Mouse (Mus musculus) heart, adult 2 months (tissue): ENCODE data around the gene Trp53rka. TPM values are rescaled to one million over a fixed set of nuclear protein-coding genes. Genes with fewer than 3 reads are reported as not detected.
A peak's percentile ranks its signal among the peaks of the same experiment; 100 is the strongest.

ENCODE experiments used
- DNase-seq, 2 experiments: peaks; one replicate each; pipeline ENCODE4 v3.0.0; 2021
- H3K27ac ChIP-seq: fragments of 200-600 bp; 2 replicates; pipeline ENCODE4 v1.8.1; 2022
- H3K27me3 ChIP-seq: fragments of 200-500 bp; 2 replicates; pipeline ENCODE4 v1.6.1; 2012; ENCODE audit warnings: mild to moderate bottlenecking, low read length, inconsistent platforms, mixed read lengths; ENCODE audit not compliant: control insufficient read depth, insufficient read depth
- H3K36me3 ChIP-seq: fragments of 200-500 bp; 2 replicates; pipeline ENCODE4 v1.6.1; 2012; ENCODE audit warnings: low read length, inconsistent platforms; ENCODE audit not compliant: control insufficient read depth, insufficient read depth
- H3K4me1 ChIP-seq: fragments of 200-500 bp; 2 replicates; pipeline ENCODE4 v1.6.1; 2011; ENCODE audit warnings: low read length; ENCODE audit not compliant: control insufficient read depth, insufficient read depth
- H3K4me3 ChIP-seq: fragments of 200-600 bp; 2 replicates; pipeline ENCODE4 v1.8.1; 2022
- H3K79me2 ChIP-seq: fragments of 200-500 bp; replicated peaks from 2 replicates; pipeline ENCODE4 v1.6.1; 2012; ENCODE audit warnings: mild to moderate bottlenecking, inconsistent platforms, low read length, moderate library complexity, mixed read lengths; ENCODE audit not compliant: control insufficient read depth, insufficient read depth
- H3K9ac ChIP-seq: fragments of 200-500 bp; 2 replicates; pipeline ENCODE4 v1.6.1; 2012; ENCODE audit warnings: low read depth, mild to moderate bottlenecking, control low read depth, inconsistent platforms, low read length, mixed read lengths
- CTCF ChIP-seq: fragments of 200-600 bp; IDR thresholded peaks from 2 replicates; pipeline ENCODE4 v1.8.1; 2022; ENCODE audit warnings: antibody characterized with exemption, mild to moderate bottlenecking, moderate library complexity
- EP300 ChIP-seq: fragments of 200-500 bp; IDR thresholded peaks from 2 replicates; pipeline ENCODE4 v1.6.1; 2011; ENCODE audit warnings: low read depth, low read length, control low read depth; ENCODE audit not compliant: insufficient read depth
- POLR2A ChIP-seq: fragments of 200-500 bp; IDR thresholded peaks from 2 replicates; pipeline ENCODE4 v1.6.1; 2011; ENCODE audit warnings: mild to moderate bottlenecking, low read depth, low read length, control low read depth; ENCODE audit not compliant: insufficient read depth
- WGBS: fragments of 180-500 bp; shearing (Covaris S2); methylation state at CpG from one replicate; pipeline ENCODE4 v1.1.7; 2018; 5-methylcytosine and 5-hydroxymethylcytosine counted together
- intact Hi-C: fragments of 180-260 bp; cut with DNase I; formaldehyde crosslinking; loops from one replicate; pipeline ENCODE4 v1.15.1; 2025
- polyA plus RNA-seq: library from polyadenylated mRNA; depleted of rRNA; stranded (reverse); fragments of >200 nt; gene quantifications from 2 replicates; pipeline ENCODE4 v1.2.3, GENCODE M21; 2012
- total RNA-seq, 2 experiments: library from RNA; stranded (reverse); gene quantifications; 2 replicates each; pipeline ENCODE4 v1.2.3; 2021

The Trp53rka gene
- total and polyA plus RNA-seq, 3 experiments, result 8.8 to 10.9 (median 9.2) TPM

GRCm38 (mm10) chr2:165493587-165494210 lies 575 bp upstream of the Trp53rka start:
- Histone ChIP-seq H3K27me3 (no peaks in the 10 kb centered on the region), H3K4me3 (peak overlapping the region; percentile 67), H3K36me3 (no peaks in the 10 kb centered on the region), H3K27ac (peak overlapping the region; percentile 71), H3K9ac (peak overlapping the region; percentile 67), H3K79me2 (no peaks in the 10 kb centered on the region), H3K4me1 (0 out of 2 replicates have a peak, but pooled peaks cover 1% of the 10 kb centered on the region)
- DNase-seq, result no peak
- WGBS, result 24% methylated on average over 17 of the region's 17 CpGs
- intact Hi-C loops, result loop anchor here (5.0 kb wide), 1 partner anchor 1304 kb away; no protein-coding TSS in a partner anchor
- TF ChIP-seq EP300 (no peak), CTCF (no peak), POLR2A (no peak)

DNA sequence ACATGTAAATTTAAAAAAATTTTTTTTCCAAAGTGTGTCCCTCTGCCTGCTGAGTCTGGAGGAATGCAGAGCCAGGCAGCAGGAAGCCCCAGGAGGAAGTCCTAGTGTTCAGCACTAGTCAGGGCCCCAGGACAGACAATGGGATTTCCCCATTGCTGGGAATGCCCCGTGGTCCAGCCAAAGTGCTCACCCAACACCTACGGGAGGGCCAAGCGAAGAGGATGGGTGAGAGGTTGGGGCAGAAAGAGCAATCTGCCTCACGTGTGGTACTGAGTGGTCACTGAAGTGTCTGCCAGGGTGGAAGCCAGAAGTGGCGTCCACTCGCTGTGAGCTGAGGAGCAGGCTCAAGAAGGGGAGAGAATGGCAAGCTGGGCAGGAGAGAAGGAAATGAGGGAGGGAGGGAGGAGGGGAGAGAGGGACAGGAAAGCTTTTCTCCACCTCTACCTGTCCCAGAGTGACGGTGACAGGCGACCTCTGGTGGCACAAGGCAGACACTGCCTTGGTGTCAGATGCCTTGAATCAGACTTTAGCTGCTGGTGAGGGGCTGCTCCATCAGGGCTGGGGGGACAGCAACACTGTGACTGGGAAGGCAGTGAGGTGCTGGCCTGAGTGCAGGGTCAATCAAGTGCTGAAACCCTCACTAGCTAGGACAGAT lies 6.1 kb downstream of the Trp53rka start:
- DNase-seq, result peak; percentile 31 to 50
- WGBS, result 13% methylated on average over 8 of the region's 8 CpGs
- Histone ChIP-seq H3K4me3 (no peak overlapping the region), H3K27me3 (no peaks in the 10 kb centered on the region), H3K4me1 (peaks cover 3% of the 10 kb centered on the region), H3K9ac (no peak overlapping the region), H3K79me2 (no peaks in the 10 kb centered on the region), H3K27ac (no peak overlapping the region), H3K36me3 (no peaks in the 10 kb centered on the region)
- intact Hi-C loops, result loop anchor here (2.0 to 5.0 kb wide), 3 partner anchors 96 to 415 kb away; no protein-coding TSS in a partner anchor
- TF ChIP-seq CTCF (peak; percentile 83), POLR2A (no peak), EP300 (0 out of 2 replicates have a peak, but pooled peaks have one; percentile 38)

- Histone ChIP-seq H3K36me3 (no peaks in the 10 kb centered on the region), H3K79me2 (no peaks in the 10 kb centered on the region), H3K27ac (no peak overlapping the region), H3K9ac (no peak overlapping the region), H3K4me3 (no peak overlapping the region), H3K27me3 (no peaks in the 10 kb centered on the region), H3K4me1 (peaks cover 3% of the 10 kb centered on the region)
- intact Hi-C loops, result loop anchor here (2.0 to 5.0 kb wide), 3 partner anchors 96 to 414 kb away; no protein-coding TSS in a partner anchor
- WGBS, result 70% methylated on average over 5 of the region's 5 CpGs
- DNase-seq, result no peak
- TF ChIP-seq POLR2A (no peak), EP300 (no peak), CTCF (no peak)
Measured at GRCm38 (mm10) chr2:165486401-165486800, 6.7 kb downstream of the Trp53rka start.

DNA sequence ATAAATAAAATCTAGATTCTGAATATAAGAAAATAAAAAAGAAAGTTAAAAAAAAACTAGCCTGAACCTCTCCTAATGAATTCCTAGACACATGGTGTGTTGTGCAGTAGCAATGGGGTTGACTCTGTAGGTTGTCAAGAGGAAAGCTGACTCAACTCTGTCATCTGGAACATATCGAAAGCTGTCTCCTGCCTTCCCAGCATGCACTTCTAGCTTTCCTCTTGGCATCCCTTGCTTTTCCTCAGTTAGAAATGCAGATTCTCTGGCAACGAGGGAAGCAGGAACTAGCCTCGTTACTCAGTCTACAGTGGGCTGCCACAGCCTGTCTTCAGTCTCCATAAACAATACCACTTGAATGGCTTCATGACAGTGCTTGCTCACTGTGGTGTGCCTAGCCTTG lies 7.3 kb downstream of the Trp53rka start:
- WGBS, result 40% methylated on average over 3 of the region's 3 CpGs
- no peak for TF ChIP-seq CTCF
- no peak for TF ChIP-seq EP300
- no peak for TF ChIP-seq POLR2A

DNA sequence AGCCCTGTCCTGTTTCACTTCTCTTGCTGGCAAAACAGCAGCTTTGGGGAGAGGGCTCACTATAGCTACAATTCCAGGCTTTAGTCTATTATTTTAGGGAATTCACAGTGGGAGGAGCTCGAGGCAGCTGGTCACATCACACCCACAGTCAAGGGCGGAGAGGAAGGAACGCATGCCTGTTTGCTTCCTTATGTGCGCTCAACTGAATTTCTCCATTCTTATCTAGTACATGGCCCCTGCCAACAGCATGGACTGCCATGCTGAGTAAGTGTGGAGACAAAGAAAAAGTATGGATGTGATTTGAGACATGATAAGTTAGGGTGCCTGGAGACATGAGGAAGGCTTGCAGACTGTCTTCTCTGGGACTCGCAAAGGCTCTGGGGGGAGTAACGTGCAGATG lies 9.0 kb downstream of the Trp53rka start:
- Histone ChIP-seq H3K9ac (no peak overlapping the region), H3K27me3 (no peaks in the 10 kb centered on the region), H3K4me3 (no peak overlapping the region), H3K4me1 (peaks cover 3% of the 10 kb centered on the region), H3K27ac (no peak overlapping the region), H3K79me2 (no peaks in the 10 kb centered on the region), H3K36me3 (no peaks in the 10 kb centered on the region)
- DNase-seq, result no peak
- 38% methylated on average over 6 of the region's 6 CpGs for WGBS
- TF ChIP-seq CTCF (no peak), POLR2A (no peak), EP300 (no peak)
- intact Hi-C loops, result no loop called here

More for the DNA sequence above, 7.3 kb downstream of the Trp53rka start:
- Histone ChIP-seq H3K36me3 (no peaks in the 10 kb centered on the region), H3K9ac (no peak overlapping the region), H3K4me1 (peaks cover 3% of the 10 kb centered on the region), H3K79me2 (no peaks in the 10 kb centered on the region), H3K27ac (no peak overlapping the region), H3K27me3 (no peaks in the 10 kb centered on the region), H3K4me3 (no peak overlapping the region)
- intact Hi-C loops, result loop anchor here (2.0 to 5.0 kb wide), 3 partner anchors 95 to 414 kb away; no protein-coding TSS in a partner anchor
- DNase-seq, result no peak

GRCm38 (mm10) chr2:165482003-165482402 lies 11.1 kb downstream of the Trp53rka start:
- Histone ChIP-seq H3K9ac (no peak overlapping the region), H3K27me3 (no peaks in the 10 kb centered on the region), H3K4me3 (no peak overlapping the region), H3K79me2 (no peaks in the 10 kb centered on the region), H3K36me3 (no peaks in the 10 kb centered on the region), H3K27ac (no peak overlapping the region), H3K4me1 (peaks cover 2% of the 10 kb centered on the region)
- intact Hi-C loops, result no loop called here
- TF ChIP-seq POLR2A (no peak), EP300 (no peak), CTCF (no peak)
- 50% methylated on average over 8 of the region's 8 CpGs for WGBS
- DNase-seq, result no peak
